Mouse (Mus musculus) colon, adult 2 months (tissue): Measurements from ENCODE around the gene Mtnr1b. TPM values are rescaled to one million over a fixed set of nuclear protein-coding genes. Genes with fewer than 3 reads are reported as not detected.

Source experiments
- polyA plus RNA-seq: library from polyadenylated mRNA; depleted of rRNA; stranded (reverse); fragments of >200 nt; gene quantifications from 2 replicates; pipeline ENCODE4 v1.2.3, GENCODE M21; 2012; rRNA removed

Mtnr1b gene
- not detected in 2 replicates for polyA plus RNA-seq

GRCm38 (mm10) chr9:15874506-15875160 is at the start of gene Mtnr1b:
Mtnr1b (minus strand) TSS chr9:15874556.

Other genes with a start within 250 kb of the Mtnr1b start
- gene Deup1, start 246.6 kb downstream of the Mtnr1b start, polyA plus RNA-seq = not detected in 2 replicates
- gene Slc36a4, start 164.8 kb downstream of the Mtnr1b start, polyA plus RNA-seq = 2.6 TPM in 2 replicates